Mouse (Mus musculus): ENCODE results near the gene Kxd1. TPM values are rescaled to one million over a fixed set of nuclear protein-coding genes. Genes with fewer than 3 reads are reported as not detected.

Kxd1 gene
- total RNA-seq, 1 experiment from 2014 or later, result 70.0 TPM

DNA sequence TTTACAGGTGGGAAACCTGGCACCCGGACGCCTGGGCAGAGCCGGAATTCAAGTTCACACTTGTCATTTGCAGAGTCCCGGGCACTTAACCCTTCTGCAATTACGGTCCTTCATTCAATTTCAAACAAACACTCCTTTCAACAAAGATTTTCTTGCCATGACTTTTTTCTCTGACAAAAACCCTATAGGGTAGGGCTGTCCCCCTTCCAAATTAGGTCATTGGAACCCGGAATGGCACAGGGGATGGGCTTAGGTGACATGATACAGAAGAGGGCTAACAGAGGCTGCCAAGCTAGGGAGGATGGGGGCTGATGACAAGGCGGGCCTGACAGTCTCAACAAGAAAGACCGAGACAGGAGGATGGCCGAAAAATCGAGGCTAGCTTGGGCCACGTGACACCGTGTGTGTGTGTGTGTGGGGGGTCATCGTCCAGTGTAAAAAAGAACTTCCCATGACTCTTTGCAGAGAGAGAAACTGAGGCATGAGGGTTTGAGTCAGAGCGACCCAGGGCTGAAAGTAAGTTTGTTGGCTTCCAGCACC, 38.8 kb downstream of the Kxd1 start:
- ATAC-seq (replicated peaks in 1 of 2; ENCODE audit: insufficient read depth in 1 of 2, low FRiP score in 2 of 2, low TSS enrichment in 1 of 2, low read depth in 1 of 2, poor library complexity in 2 of 2, severe bottlenecking in 2 of 2), result no peak

DNA sequence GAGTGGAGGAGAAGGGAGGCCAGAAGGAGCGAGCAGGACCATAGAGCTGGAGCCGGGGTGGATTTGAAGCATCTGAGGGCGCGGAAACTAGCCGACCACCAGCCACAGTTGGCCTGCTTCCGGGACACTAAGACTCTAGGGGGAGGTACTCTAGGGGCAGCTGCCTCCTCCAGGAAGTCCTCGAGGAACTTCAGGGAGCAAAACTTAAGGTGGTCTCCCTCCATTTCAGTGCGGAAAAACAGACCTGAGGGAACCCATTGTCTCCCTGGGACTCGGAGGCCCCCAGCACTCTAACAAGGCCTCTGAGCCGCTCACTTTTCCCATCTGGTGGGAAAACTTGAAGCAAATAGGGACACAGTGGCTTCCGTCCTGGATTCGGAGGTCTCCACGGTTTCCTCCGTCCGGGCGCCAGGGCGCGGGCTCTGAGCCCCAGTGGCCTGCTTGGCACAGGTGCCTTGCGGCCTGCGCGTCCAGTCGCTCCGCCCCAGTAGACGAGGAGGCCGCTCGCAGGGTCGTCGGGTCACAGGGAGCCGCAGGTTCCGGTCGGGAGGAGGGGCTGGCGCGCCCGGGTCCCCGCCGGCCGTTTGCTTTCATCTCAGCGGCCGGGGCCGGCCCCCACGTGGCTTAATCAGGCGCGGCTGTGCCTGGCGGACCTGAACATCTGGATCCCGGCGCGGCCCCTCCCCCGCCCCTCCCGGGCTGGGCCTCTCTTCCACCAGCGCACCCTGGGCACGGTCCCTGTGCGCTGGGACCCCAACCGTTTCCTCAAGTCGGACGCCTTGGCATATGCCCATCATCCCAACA, 39.6 kb downstream of the Kxd1 start:
- ATAC-seq (replicated peaks in 1 of 2; ENCODE audit: insufficient read depth in 1 of 2, low FRiP score in 2 of 2, low TSS enrichment in 1 of 2, low read depth in 1 of 2, poor library complexity in 2 of 2, severe bottlenecking in 2 of 2), result no peak

DNA sequence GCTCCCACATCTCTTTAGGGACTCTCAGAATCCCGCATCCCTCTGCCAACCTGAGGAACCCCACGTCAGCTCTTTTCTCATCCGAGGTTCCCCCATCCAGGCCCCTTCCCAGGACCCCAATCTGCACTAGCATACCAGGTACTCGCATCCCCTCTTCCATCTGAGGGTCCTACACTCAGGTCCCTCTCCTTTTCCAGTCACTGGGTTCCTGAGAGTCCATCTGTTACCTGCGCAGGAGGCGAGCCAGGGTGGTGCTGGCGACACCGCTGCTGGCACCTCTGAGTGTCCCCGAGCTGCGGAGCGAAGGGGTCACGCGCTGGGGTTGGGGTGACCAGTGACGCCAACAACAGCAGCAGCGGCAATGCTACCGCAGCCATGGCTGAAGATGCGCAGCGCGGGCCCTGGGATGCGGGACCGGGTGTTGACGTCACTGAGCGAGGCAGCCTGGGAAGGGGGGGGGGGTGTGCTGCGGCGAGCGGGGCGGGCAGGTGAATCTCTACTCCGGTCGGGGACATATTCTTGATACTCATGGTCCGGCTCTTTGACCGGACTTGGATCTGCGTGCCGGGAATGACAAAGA, 40.7 kb downstream of the Kxd1 start, which contains the start of gene Tmem59l:
TSS of gene Tmem59l (minus strand) at position 418 of the 580 bp plus-strand sequence.
- ATAC-seq (replicated peaks in 1 of 2; ENCODE audit: insufficient read depth in 1 of 2, low FRiP score in 2 of 2, low TSS enrichment in 1 of 2, low read depth in 1 of 2, poor library complexity in 2 of 2, severe bottlenecking in 2 of 2), result no peak

DNA sequence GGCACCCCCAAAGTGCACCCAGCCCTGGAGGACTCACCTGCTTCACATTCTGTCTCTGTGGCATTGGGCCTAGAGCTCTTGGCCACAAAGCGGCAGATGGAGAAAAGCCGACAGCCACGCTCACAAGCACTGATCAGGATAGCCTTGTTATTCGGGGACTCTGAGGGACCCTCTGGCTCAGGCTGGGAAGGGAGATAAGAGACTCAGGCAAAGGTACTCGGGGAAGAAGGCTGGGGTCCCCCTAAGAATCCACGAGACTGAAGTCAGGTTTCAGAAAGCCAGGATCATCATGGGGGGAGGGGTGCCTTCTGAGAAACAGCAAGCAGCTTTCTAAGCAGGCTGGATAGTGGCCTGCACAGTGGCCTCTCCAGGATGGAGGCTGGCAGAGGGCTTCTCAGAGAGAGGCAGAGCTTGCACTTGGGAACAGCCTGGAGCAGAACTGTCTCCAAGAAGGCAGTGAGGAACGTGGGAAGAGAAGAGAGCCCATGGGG, 41.5 kb downstream of the Kxd1 start:
- no peak for ATAC-seq (replicated peaks in 1 of 2; ENCODE audit: insufficient read depth in 1 of 2, low FRiP score in 2 of 2, low TSS enrichment in 1 of 2, low read depth in 1 of 2, poor library complexity in 2 of 2, severe bottlenecking in 2 of 2)

DNA sequence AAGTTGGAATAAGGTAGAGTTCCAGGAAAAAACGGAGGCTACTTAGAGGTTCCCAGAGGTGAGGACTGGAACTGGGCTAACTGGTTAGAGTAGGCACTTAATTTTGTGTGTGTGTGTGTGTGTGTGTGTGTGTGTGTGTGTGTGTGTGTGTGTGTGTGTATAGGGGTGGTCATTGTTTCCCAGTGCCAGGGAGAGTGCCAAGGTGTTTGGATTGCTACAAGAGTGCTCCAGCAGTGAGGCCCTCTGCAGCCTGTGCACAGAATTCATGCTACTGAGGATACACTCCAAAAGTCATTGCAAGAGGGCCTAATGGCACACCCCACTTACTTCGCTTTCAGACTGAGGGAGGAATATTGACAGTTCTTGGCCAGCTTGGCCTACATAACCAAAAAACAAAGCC, 44.8 kb downstream of the Kxd1 start:
- no peak for ATAC-seq (replicated peaks in 1 of 2; ENCODE audit: insufficient read depth in 1 of 2, low FRiP score in 2 of 2, low TSS enrichment in 1 of 2, low read depth in 1 of 2, poor library complexity in 2 of 2, severe bottlenecking in 2 of 2)

DNA sequence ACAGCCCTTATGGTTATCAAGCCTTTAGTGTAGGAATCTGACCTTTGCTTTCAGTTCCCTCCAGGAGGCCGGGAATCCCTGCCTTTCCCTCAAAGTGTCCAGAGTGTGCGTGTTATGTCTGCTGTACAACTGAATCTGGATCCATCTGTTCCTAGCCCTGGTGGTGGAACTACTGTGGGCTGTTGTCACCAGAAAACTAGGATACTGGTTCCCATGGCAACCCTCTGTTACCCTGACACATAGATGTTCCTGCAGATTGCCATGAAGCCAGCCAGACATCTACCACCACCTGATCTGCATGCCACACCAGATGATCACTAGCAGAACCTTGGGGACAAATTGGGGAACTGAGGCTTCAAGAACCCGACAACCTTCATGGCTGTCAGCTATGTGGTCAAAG, 45.8 kb downstream of the Kxd1 start:
- ATAC-seq (replicated peaks in 1 of 2; ENCODE audit: insufficient read depth in 1 of 2, low FRiP score in 2 of 2, low TSS enrichment in 1 of 2, low read depth in 1 of 2, poor library complexity in 2 of 2, severe bottlenecking in 2 of 2), result no peak

DNA sequence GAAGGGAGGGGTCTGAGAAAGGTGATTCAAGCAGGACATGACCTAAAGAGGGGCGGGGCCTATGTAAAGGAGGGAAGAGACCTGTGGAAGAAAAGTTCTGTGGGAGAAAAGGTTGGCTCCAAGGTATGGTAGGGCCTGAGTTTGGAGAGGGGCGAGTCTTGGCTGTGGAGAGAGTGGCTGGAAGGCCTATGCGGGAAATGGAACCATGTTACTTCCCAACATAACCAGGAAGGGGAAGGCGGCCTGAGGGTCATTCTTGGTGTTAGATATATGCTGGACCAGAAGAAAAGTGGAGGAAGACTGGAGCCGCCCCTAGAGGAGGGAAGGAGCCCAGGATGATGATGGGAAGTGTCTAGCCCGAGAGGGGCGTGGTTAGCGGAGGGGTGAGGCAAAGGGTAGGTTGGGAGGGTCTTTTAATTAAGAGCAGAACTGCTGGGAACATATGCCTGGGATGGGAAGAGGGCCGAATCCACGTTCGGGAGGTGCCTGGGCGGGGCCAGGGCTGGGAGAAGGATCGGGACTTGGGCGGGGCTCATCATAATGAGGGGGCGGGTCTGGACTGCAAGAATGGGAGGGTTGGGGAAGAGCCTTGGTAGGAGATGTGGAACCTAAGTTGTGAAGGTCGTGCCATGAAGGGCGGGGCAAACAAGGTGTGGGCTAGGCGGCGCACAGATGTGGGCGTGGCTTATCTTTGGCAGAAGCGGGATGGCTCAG, 50.3 kb downstream of the Kxd1 start:
- peak; percentile 9 to 14; a peak in 1 of 4 replicates for ATAC-seq (replicated peaks in 1 of 2; ENCODE audit: insufficient read depth in 1 of 2, low FRiP score in 2 of 2, low TSS enrichment in 1 of 2, low read depth in 1 of 2, poor library complexity in 2 of 2, severe bottlenecking in 2 of 2)

DNA sequence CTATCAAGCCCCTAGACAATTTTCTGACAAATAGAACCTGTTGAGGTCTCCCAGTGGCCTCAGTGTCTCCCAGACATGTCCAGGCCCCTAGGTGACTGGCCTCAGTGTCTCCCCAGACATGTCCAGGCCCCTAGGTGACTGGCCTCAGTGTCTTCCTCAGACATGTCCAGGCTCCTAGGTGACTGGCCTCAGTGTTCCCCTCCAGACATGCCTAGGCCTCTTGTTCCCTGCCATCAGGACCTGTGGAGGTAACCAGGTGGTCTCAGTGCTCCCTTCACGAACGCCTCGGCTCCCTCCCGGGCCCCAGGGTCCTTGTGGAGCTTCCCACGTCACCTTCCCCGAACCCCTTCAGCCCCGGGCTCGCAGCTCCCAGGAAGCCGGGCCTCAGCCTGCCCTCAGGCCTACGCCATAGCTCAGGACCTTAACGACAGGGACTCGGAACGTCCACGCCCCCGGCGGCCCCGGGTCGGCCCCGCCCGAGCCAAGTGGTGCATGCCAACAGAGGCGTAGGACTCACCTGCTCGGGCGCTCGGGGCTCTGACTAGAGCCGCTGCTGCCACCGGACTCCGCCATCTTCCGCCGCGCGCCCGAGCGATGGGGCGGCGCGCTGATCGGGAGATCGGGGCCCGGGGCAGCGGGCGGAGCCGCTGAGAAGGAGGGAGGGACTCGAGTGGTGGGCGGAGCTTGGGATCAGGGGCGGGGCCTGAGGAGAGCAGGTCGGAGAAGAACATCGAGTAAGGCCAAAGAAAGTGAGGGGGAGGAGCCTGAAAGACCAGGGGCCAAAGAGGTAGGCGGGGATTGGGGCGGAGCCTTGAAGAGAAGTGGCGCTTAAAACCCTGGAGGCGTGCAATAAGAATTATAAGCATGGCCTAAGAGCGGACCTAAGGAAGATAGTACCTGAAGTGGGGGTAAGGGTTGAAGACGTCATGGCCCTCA, 51.2 kb downstream of the Kxd1 start, which contains the start of gene Klhl26:
TSS of gene Klhl26 (minus strand) at position 636 of the 936 bp plus-strand sequence.
- peak; percentile 92 to 97 for ATAC-seq (replicated peaks in 1 of 2; ENCODE audit: insufficient read depth in 1 of 2, low FRiP score in 2 of 2, low TSS enrichment in 1 of 2, low read depth in 1 of 2, poor library complexity in 2 of 2, severe bottlenecking in 2 of 2)

DNA sequence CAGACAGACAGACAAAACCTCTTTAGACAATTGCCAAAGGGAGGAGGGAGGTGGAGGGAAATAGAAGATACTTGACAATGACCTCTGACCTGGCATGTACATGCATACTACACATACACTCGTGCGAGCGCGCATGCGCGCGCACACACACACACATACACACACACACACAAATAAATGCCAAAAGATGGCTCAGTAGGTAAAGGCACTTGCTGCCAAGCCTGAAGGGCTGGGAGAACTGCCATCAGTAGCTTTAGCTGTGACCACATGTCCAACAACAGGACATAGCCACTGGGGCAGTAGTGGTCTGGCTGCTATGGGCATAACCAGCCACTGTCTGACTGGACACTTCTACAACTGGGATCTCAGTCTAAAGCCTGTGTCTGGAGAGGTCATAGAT, 55.9 kb downstream of the Kxd1 start:
- no peak for ATAC-seq (replicated peaks in 1 of 2; ENCODE audit: insufficient read depth in 1 of 2, low FRiP score in 2 of 2, low TSS enrichment in 1 of 2, low read depth in 1 of 2, poor library complexity in 2 of 2, severe bottlenecking in 2 of 2)

DNA sequence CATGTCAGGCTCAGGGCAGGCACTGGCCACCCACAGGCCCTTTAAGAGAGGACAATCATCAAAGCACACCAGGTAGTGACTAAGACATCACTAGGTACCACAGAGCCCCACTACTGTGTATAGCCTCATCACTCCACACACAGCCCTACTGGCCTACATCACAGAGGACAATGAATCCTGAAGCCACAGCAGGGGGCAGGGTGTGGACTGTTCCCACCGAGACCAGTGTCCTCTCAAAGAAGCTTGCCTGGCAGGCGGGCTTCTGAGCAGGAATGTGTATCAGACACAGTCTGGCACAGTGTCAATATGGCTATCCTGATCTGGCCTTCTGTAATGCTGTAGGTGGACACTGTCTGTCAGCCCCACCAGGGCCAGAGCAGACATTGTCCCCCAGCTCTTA, 57.8 kb downstream of the Kxd1 start:
- ATAC-seq (replicated peaks in 1 of 2; ENCODE audit: insufficient read depth in 1 of 2, low FRiP score in 2 of 2, low TSS enrichment in 1 of 2, low read depth in 1 of 2, poor library complexity in 2 of 2, severe bottlenecking in 2 of 2), result no peak

DNA sequence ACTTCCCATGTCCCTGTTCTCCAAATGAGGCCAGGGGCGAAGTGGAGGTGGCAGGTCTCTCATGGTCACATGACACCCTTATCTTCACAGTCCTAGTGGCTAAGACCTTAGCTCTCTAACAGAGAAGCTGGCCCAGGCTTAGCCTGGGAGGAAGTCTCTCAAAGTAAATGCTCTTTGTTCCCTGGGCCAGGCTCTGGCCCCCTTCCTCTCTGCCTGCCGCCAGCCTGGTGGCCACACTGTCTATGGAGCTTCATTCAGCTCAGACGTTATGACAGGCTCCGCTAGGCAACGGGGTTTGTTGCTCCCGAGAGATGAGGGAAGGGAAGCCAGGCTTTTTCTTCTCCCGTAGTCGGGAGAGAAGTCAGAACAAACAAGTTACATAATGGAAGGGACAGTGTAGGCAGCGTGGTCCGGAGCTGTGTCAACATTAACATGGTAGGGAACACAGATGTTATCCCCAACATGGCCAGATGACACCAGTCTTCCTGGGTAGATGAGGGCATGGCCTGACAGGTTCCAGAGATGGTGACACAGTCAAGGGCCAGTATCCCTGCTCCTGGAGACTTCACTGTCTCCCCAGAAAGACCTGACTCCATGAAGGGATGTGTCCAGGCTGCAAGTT, 58.4 kb downstream of the Kxd1 start:
- peak; percentile 54 to 79; a peak in 3 of 4 replicates for ATAC-seq (replicated peaks in 1 of 2; ENCODE audit: insufficient read depth in 1 of 2, low FRiP score in 2 of 2, low TSS enrichment in 1 of 2, low read depth in 1 of 2, poor library complexity in 2 of 2, severe bottlenecking in 2 of 2)

DNA sequence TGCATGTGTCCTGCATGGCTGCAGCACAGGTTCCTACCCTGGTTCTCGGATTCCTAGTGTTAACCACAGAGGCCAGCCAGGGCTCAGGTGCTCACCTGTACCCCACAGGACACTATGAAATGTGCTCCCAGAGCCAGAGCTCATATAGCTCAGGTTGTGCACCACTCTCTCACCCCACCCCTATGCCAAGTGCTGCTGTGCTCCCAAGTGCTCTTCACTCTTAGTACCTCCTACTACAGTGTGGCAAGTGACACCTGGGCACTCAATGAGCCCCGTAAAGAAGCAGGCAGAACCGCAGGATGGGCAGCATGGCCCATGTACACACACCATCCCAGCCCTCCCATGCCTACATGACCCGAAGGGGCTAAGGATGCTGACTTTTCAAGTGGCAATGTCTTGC, 59.0 kb downstream of the Kxd1 start:
- no peak for ATAC-seq (replicated peaks in 1 of 2; ENCODE audit: insufficient read depth in 1 of 2, low FRiP score in 2 of 2, low TSS enrichment in 1 of 2, low read depth in 1 of 2, poor library complexity in 2 of 2, severe bottlenecking in 2 of 2)

DNA sequence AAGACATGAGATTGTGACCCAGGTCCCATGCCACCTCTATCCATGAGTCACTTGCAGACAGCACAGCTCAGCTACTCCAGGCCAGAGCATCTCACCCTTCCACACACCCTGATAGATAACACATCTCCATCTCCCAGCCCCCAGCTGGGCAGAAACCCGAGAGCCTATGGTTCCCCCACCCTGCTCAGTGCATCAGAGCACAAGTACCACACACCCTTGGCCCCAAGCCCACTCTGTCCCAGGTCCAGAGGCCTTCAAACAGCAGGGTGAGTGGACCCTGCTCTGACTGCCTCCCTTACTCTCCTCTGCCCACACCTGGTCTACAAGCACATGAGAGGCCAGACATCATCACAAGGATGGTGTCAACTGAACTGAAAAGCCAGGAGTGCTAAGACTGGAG, 59.8 kb downstream of the Kxd1 start:
- no peak for ATAC-seq (replicated peaks in 1 of 2; ENCODE audit: insufficient read depth in 1 of 2, low FRiP score in 2 of 2, low TSS enrichment in 1 of 2, low read depth in 1 of 2, poor library complexity in 2 of 2, severe bottlenecking in 2 of 2)

DNA sequence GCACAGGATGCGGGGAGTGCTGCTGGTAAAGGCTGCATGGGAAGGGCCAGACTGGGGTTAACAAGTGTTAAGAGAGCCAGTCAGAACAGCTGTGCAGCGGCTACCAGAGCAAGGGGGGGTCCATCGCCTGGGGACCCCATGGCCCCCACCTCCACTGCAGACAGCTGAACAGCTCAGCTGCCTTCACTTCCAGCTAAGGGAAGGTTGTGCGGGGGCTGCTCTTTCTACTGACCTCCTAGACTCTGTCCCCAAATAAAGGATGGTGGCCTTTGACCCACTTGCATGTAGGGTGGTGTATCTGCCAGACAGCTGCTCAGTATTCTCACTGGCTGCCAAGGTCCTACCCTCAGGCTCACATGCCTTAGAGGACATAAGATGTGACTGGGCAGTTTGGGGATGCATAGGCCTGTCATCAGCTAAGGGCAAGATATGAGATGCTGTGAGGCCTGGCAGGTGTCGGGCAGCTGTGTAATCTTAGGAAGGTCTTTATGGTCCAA, 60.5 kb downstream of the Kxd1 start:
- ATAC-seq (replicated peaks in 1 of 2; ENCODE audit: insufficient read depth in 1 of 2, low FRiP score in 2 of 2, low TSS enrichment in 1 of 2, low read depth in 1 of 2, poor library complexity in 2 of 2, severe bottlenecking in 2 of 2), result no peak

DNA sequence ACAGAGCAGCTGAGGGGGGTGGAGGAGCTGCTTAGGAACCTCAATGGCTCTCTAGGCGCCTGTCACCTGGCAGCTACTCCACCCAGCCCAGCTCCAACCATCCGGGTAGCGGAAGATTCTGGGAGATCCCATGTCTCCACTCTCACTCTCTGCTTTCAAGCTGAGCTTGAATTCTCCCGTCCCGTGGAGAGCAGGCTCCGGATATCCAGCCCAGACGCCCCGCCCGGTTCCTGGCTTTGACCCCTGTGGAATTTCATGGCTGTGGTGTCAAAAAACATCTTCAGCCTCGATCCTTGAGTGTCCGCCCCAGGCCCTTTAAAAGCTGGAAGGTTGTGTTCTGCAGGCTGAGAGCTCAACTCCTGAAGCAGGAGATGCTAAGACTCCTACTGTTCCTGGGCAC, 61.0 kb downstream of the Kxd1 start:
- no peak for ATAC-seq (replicated peaks in 1 of 2; ENCODE audit: insufficient read depth in 1 of 2, low FRiP score in 2 of 2, low TSS enrichment in 1 of 2, low read depth in 1 of 2, poor library complexity in 2 of 2, severe bottlenecking in 2 of 2)

DNA sequence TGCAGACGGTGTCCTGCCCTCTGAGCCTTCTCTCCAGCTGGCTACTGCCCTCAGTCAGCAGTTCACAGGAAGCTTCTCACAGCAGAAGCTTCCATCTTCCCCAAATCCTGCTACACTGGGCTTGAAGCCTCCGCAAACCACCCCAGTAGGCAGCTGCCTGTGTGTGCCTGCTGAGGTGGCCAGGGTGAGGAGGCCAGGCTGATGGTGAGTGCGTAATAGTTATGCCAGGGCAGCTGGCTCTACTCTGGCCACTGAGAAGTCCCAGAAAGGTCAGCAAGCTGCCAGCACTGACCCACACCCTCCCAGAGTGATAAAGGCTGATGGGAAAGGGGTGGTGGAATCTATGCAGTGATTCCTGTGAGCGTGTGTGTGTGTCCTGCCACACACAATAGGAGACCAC, 61.5 kb downstream of the Kxd1 start:
- ATAC-seq (replicated peaks in 1 of 2; ENCODE audit: insufficient read depth in 1 of 2, low FRiP score in 2 of 2, low TSS enrichment in 1 of 2, low read depth in 1 of 2, poor library complexity in 2 of 2, severe bottlenecking in 2 of 2), result no peak
